Mouse (Mus musculus) layer of hippocampus, postnatal 36 days (tissue): ENCODE measurements around the gene Nr1d1. TPM values are rescaled to one million over a fixed set of nuclear protein-coding genes. Genes with fewer than 3 reads are reported as not detected.
"Not testable (repeated sequence)": the region's sequence is repeated elsewhere in the genome, so short reads cannot be mapped to it uniquely, and the experiment has no call there.

Experiments used
- DNase-seq, 2 experiments: peaks; one replicate each; pipeline ENCODE4 v3.0.0; 2022
- total RNA-seq, 2 experiments: library from RNA; stranded (reverse); gene quantifications; 2 replicates each; pipeline ENCODE4 v1.2.3; 2021

Gene Nr1d1
- total RNA-seq, 2 experiments from 2014 or later, result 59.1 to 78.4 TPM

- DNase-seq, result not testable (repeated sequence)
Observed at GRCm38 (mm10) chr11:98737220-98737619, 37.9 kb downstream of the Nr1d1 start.

- no peak for DNase-seq
Observed at GRCm38 (mm10) chr11:98736176-98736575, 39.0 kb downstream of the Nr1d1 start.

- no peak for DNase-seq
Observed at GRCm38 (mm10) chr11:98735111-98735510, 40.0 kb downstream of the Nr1d1 start.

- DNase-seq, result no peak
Observed at GRCm38 (mm10) chr11:98734020-98734419, 41.1 kb downstream of the Nr1d1 start.

GRCm38 (mm10) chr11:98731134-98731533 is 44.0 kb downstream of the Nr1d1 start:
- peak; percentile 72 to 80 for DNase-seq

- DNase-seq, result no peak
Observed at GRCm38 (mm10) chr11:98730727-98731126, 44.4 kb downstream of the Nr1d1 start.

- peak; percentile 85 to 86 for DNase-seq
Observed at GRCm38 (mm10) chr11:98729119-98729588, 46.0 kb downstream of the Nr1d1 start, which contains the start of gene Med24. Med24 (minus strand) TSS chr11:98729435.

GRCm38 (mm10) chr11:98725926-98726506 is 49.1 kb downstream of the Nr1d1 start:
- no peak for DNase-seq

GRCm38 (mm10) chr11:98723098-98723497 is 52.0 kb downstream of the Nr1d1 start:
- DNase-seq, result no peak

GRCm38 (mm10) chr11:98721458-98722226 is 53.5 kb downstream of the Nr1d1 start:
- peak in 1 of 2 experiments; percentile 68 for DNase-seq

- no peak for DNase-seq
Observed at GRCm38 (mm10) chr11:98720756-98721155, 54.4 kb downstream of the Nr1d1 start.

Other genes starting within 250 kb of the Nr1d1 start
- gene Ikzf3, start 229.3 kb downstream of the Nr1d1 start, total RNA-seq, result not detected
- not detected for gene Zpbp2, start 224.2 kb downstream of the Nr1d1 start, total RNA-seq
- gene Ormdl3, start 188.0 kb downstream of the Nr1d1 start, total RNA-seq, result 10 to 100 TPM; 55.7 to 61.4 TPM
- gene Lrrc3c, start 177.0 kb downstream of the Nr1d1 start, total RNA-seq, result not detected
- gene Gm12355, start 149.7 kb downstream of the Nr1d1 start, total RNA-seq, result 10 to 100 TPM; 12.8 to 16.2 TPM
- under 1 TPM in 1 of 2 experiments, not detected in 1; 0.25 TPM for gene Gsdma3, start 149.0 kb downstream of the Nr1d1 start, total RNA-seq
- not detected for gene Gsdma2, start 128.6 kb downstream of the Nr1d1 start, total RNA-seq
- gene Gsdma, start 111.0 kb downstream of the Nr1d1 start, total RNA-seq, result not detected
- 100 to 1,000 TPM; 125 to 126 TPM for gene Psmd3, start 92.8 kb downstream of the Nr1d1 start, total RNA-seq
- not detected for gene Csf3, start 74.1 kb downstream of the Nr1d1 start, total RNA-seq
- gene Med24, start 45.9 kb downstream of the Nr1d1 start, total RNA-seq, result 100 to 1,000 TPM; 127 to 140 TPM
- 100 to 1,000 TPM; 956 to 985 TPM for gene Thra, start 34.7 kb downstream of the Nr1d1 start, total RNA-seq
- 100 to 1,000 TPM; 185 to 187 TPM for gene Msl1, start 20.2 kb upstream of the Nr1d1 start, total RNA-seq
- gene Casc3, start 29.6 kb upstream of the Nr1d1 start, total RNA-seq, result 10 to 100 TPM; 52.2 to 61.2 TPM
- 100 to 1,000 TPM; 204 to 218 TPM for gene Rapgefl1, start 61.5 kb upstream of the Nr1d1 start, total RNA-seq
- gene Wipf2, start 88.3 kb upstream of the Nr1d1 start, total RNA-seq, result 10 to 100 TPM; 67.3 to 72.9 TPM
- under 1 TPM; 0.50 to 0.88 TPM for gene Cdc6, start 132.5 kb upstream of the Nr1d1 start, total RNA-seq
- gene Rara, start 152.5 kb upstream of the Nr1d1 start, total RNA-seq, result 10 to 100 TPM; 18.5 to 18.7 TPM
- 1 to 10 TPM in 1 of 2 experiments, under 1 TPM in 1; 0.96 to 1.1 TPM for gene Gjd3, start 207.7 kb upstream of the Nr1d1 start, total RNA-seq
- 1 to 10 TPM; 2.7 to 3.3 TPM for gene Top2a, start 248.9 kb upstream of the Nr1d1 start, total RNA-seq